ENCODE assay signal across 8 mouse cellular contexts in genomic region chr4:137765554-137765971, GRCm38 (mm10). TPM values are rescaled to one million over a fixed set of nuclear protein-coding genes. Genes with fewer than 3 reads are reported as not detected.
DNase-seq lines count a peak whose midpoint lies in the region; ATAC-seq lines count a peak whose summit lies in the region.

No protein-coding gene starts in this region.

- peak; percentile 64 to 72 for DNase-seq in cerebellum, postnatal 10 days
- DNase-seq in cerebellum, adult 9-10 months: no peak
- DNase-seq in adrenal gland, adult (ENCODE audit: inconsistent age in 2 of 2, low spot score in 1 of 2): peak; percentile 84 to 92
- DNase-seq in left cerebral cortex, adult 18-20 months (ENCODE audit: low spot score in 2 of 2): peak; percentile 19 to 26
- no peak for DNase-seq in heart, postnatal 25 days (ENCODE audit: low spot score)

- no peaks in the 10 kb centered on the region for H3K9me3 ChIP-seq in forebrain, embryonic 16.5 days (ENCODE audit: control insufficient read depth, low read length)
- H3K9me3 ChIP-seq in neural tube, embryonic 13.5 days: no peaks in the 10 kb centered on the region

- peak overlapping the region; percentile 30; the same call in 1 of the 2 replicates for H3K9ac ChIP-seq in forebrain, embryonic 16.5 days (replicated peaks; ENCODE audit: low read depth, low read length)
- H3K9ac ChIP-seq in neural tube, embryonic 13.5 days: no peak overlapping the region

- peaks cover 13% of the 10 kb centered on the region for H3K4me1 ChIP-seq in forebrain, embryonic 16.5 days (replicated peaks; ENCODE audit: control insufficient read depth, insufficient read depth, low read length)
- H3K4me1 ChIP-seq in neural tube, embryonic 13.5 days (replicated peaks): peaks cover 41% of the 10 kb centered on the region

- H3K36me3 ChIP-seq in forebrain, embryonic 16.5 days (ENCODE audit: control insufficient read depth, insufficient read depth): no peaks in the 10 kb centered on the region
- no peaks in the 10 kb centered on the region for H3K36me3 ChIP-seq in neural tube, embryonic 13.5 days

- no peaks in the 10 kb centered on the region for H3K27me3 ChIP-seq in forebrain, embryonic 16.5 days (replicated peaks; ENCODE audit: control insufficient read depth, insufficient read depth, low read length)
- no peaks in the 10 kb centered on the region for H3K27me3 ChIP-seq in neural tube, embryonic 13.5 days

- intact Hi-C loops in heart, postnatal 25 days (cut with DNase I): no loop called here

- peak overlapping the region; percentile 39 for H3K27ac ChIP-seq in forebrain, embryonic 16.5 days (ENCODE audit: low read length)
- peak overlapping the region; percentile 84 for H3K27ac ChIP-seq in neural tube, embryonic 13.5 days (replicated peaks)

- no peak overlapping the region for H3K4me2 ChIP-seq in forebrain, embryonic 16.5 days (ENCODE audit: low read length)
- H3K4me2 ChIP-seq in neural tube, embryonic 13.5 days: no peak overlapping the region

- peak; percentile 97 for ATAC-seq in forebrain, embryonic 16.5 days
- ATAC-seq in neural tube, embryonic 13.5 days (ENCODE audit: low read depth): peak; percentile 92
- no peak for ATAC-seq in monocyte, adult 5-6 weeks (replicated peaks; ENCODE audit: insufficient number of reproducible peaks, low FRiP score, low TSS enrichment, poor library complexity, severe bottlenecking)

- no peak overlapping the region for H3K4me3 ChIP-seq in forebrain, embryonic 16.5 days (replicated peaks; ENCODE audit: low read length)
- H3K4me3 ChIP-seq in neural tube, embryonic 13.5 days: no peak overlapping the region

- WGBS in forebrain, embryonic 16.5 days: 11% methylated on average over 7 of the region's 7 CpGs
- WGBS in neural tube, embryonic 13.5 days: 31% methylated on average over 7 of the region's 7 CpGs

RNA-seq across cellular contexts. Expression of gene Alpl, which starts 30.6 kb away (rescaled TPM):
- 7.6 and 10.5 TPM in 2 replicates for polyA plus RNA-seq in forebrain, embryonic 16.5 days (2015; fragmentation: Nextera tagmentation; extraction: Ambion mirVana)
- total RNA-seq in left cerebral cortex, adult 18-20 months (2021): 10 to 100 TPM; 10.0 to 11.0 TPM
- polyA plus RNA-seq in neural tube, embryonic 13.5 days (2015; fragmentation: Nextera tagmentation; extraction: Ambion mirVana): 7.1 and 7.7 TPM in 2 replicates
- not detected in 3 replicates for total RNA-seq in monocyte, adult 5-6 weeks (2017)
- 10 to 100 TPM; 52.8 to 68.3 TPM for total RNA-seq in heart, postnatal 25 days (2021)

Comparison
In these comparisons a context has a peak if more than half of its experiments do, and no peak if none do; other contexts are left out.
1. DNase-seq: peak in cerebellum, postnatal 10 days (2 of 2), adrenal gland, adult (2 of 2) and left cerebral cortex, adult 18-20 months (2 of 2); none in cerebellum, adult 9-10 months (single experiment) and heart, postnatal 25 days (single experiment).
2. RNA of gene Alpl, which starts 30.6 kb away (total RNA-seq): 52.8 to 68.3 TPM in heart, postnatal 25 days and 10.0 to 11.0 TPM in left cerebral cortex, adult 18-20 months; not detected in monocyte, adult 5-6 weeks; every median in the first group is over 10 times any median in the second.